32 mouse cellular contexts compared by ENCODE assay signal in genomic region chr1:173633969-173634645, GRCm38 (mm10). TPM values are rescaled to one million over a fixed set of nuclear protein-coding genes. Genes with fewer than 3 reads are reported as not detected.
"Had no signal": no experiment of that assay in that cellular context is flagged by ENCODE, and none has a peak within 500 bp of the region (broad histone marks: within the 10 kb centered on the region; RNA-seq: fewer than 3 reads in every experiment).

No protein-coding gene starts in this region.

- H3K4me2 ChIP-seq: intestine, embryonic 15.5 days; limb, embryonic 13.5 days; liver, embryonic 12.5 days; liver, embryonic 15.5 days; lung, embryonic 15.5 days; midbrain, embryonic 13.5 days; stomach, embryonic 15.5 days had no signal

- ATAC-seq: intestine, embryonic 15.5 days; liver, embryonic 12.5 days; midbrain, embryonic 13.5 days; midbrain, embryonic 16.5 days had no signal

- DNase-seq: kidney, adult 11 months; kidney, adult 9 months; kidney, postnatal 14 days; kidney, postnatal 4 days; layer of hippocampus, adult 9-11 months; liver; lung, adult 18-20 months; lung, postnatal 10 days; lung, postnatal 4 days; right cerebral cortex, adult 18-20 months; right cerebral cortex, postnatal 25 days; spleen, adult 18-20 months; thymus, postnatal 25 days had no signal

- H3K36me3 ChIP-seq: intestine, embryonic 15.5 days; limb, embryonic 10.5 days; limb, embryonic 13.5 days; liver, embryonic 12.5 days; liver, embryonic 15.5 days; lung, embryonic 15.5 days; midbrain, embryonic 10.5 days; midbrain, embryonic 13.5 days; stomach, embryonic 15.5 days had no signal

- H3K9me3 ChIP-seq: intestine, embryonic 15.5 days; limb, embryonic 10.5 days; limb, embryonic 13.5 days; liver, embryonic 12.5 days; liver, embryonic 15.5 days; lung, embryonic 15.5 days; megakaryocyte, embryonic 14.5 days; midbrain, embryonic 10.5 days; midbrain, embryonic 13.5 days; stomach, embryonic 15.5 days had no signal

- H3K9ac ChIP-seq: intestine, embryonic 15.5 days; limb, embryonic 13.5 days; liver, embryonic 12.5 days; liver, embryonic 15.5 days; lung, embryonic 15.5 days; midbrain, embryonic 13.5 days; stomach, embryonic 15.5 days had no signal

- H3K4me1 ChIP-seq: intestine, embryonic 15.5 days; limb, embryonic 10.5 days; limb, embryonic 13.5 days; liver, embryonic 12.5 days; liver, embryonic 15.5 days; lung, embryonic 15.5 days; megakaryocyte, embryonic 14.5 days; midbrain, embryonic 10.5 days; midbrain, embryonic 13.5 days; stomach, embryonic 15.5 days had no signal

- H3K27me3 ChIP-seq: intestine, embryonic 15.5 days; limb, embryonic 13.5 days; liver, embryonic 12.5 days; liver, embryonic 15.5 days; lung, embryonic 15.5 days; megakaryocyte, embryonic 14.5 days; midbrain, embryonic 13.5 days; stomach, embryonic 15.5 days had no signal

- H3K4me3 ChIP-seq: intestine, embryonic 15.5 days; limb, embryonic 10.5 days; limb, embryonic 13.5 days; liver, embryonic 12.5 days; liver, embryonic 15.5 days; lung, embryonic 15.5 days; megakaryocyte, embryonic 14.5 days; midbrain, embryonic 10.5 days; midbrain, embryonic 13.5 days; myocyte; stomach, embryonic 15.5 days had no signal

- H3K27ac ChIP-seq: intestine, embryonic 15.5 days; limb, embryonic 10.5 days; limb, embryonic 13.5 days; liver, embryonic 12.5 days; liver, embryonic 15.5 days; lung, embryonic 15.5 days; midbrain, embryonic 10.5 days; midbrain, embryonic 13.5 days; stomach, embryonic 15.5 days had no signal

RNA-seq across cellular contexts. Expression of gene Ifi209, which starts 3.4 kb away (rescaled TPM):
- total RNA-seq: layer of hippocampus, adult 18-20 months; left cerebral cortex, adult 18-20 months; left cerebral cortex, postnatal 25 days had no signal
- polyA plus RNA-seq: midbrain, embryonic 10.5 days; midbrain, embryonic 13.5 days; neural tube, embryonic 11.5 days; neural tube, embryonic 14.5 days had no signal

RNA-seq across cellular contexts. Expression of gene Ifi213, which starts 35.0 kb away (rescaled TPM):
- total RNA-seq: layer of hippocampus, adult 18-20 months; layer of hippocampus, postnatal 25 days; left cerebral cortex, adult 18-20 months; left cerebral cortex, postnatal 25 days had no signal
- polyA plus RNA-seq: kidney, embryonic 16.5 days; limb, embryonic 10.5 days; limb, embryonic 13.5 days; liver, embryonic 12.5 days; midbrain, embryonic 10.5 days; midbrain, embryonic 16.5 days; myocyte; neural tube, embryonic 11.5 days; neural tube, embryonic 14.5 days had no signal

RNA-seq across cellular contexts. Expression of gene Ifi208, which starts 39.4 kb away (rescaled TPM):
- total RNA-seq: layer of hippocampus, adult 18-20 months; left cerebral cortex, adult 18-20 months; left cerebral cortex, postnatal 25 days had no signal
- polyA plus RNA-seq: kidney, embryonic 16.5 days; limb, embryonic 10.5 days; limb, embryonic 13.5 days; liver, embryonic 15.5 days; lung, embryonic 15.5 days; midbrain, embryonic 10.5 days; midbrain, embryonic 13.5 days; midbrain, embryonic 16.5 days; neural tube, embryonic 11.5 days; neural tube, embryonic 14.5 days; stomach, embryonic 15.5 days had no signal
